Mouse (Mus musculus) embryonic facial prominence, embryonic 11.5 days (tissue): ENCODE measurements around the gene Gmeb2. TPM values are rescaled to one million over a fixed set of nuclear protein-coding genes. Genes with fewer than 3 reads are reported as not detected.

Experiments
- ATAC-seq: fragments of 200-750 bp; cut with Nextera tagmentation; replicated peaks from 2 replicates; pipeline ENCODE4 v1.8.0; 2017; ENCODE audit warnings: low read depth; ENCODE audit not compliant: insufficient number of reproducible peaks, low FRiP score, low TSS enrichment
- DNase-seq: peaks from one replicate; pipeline ENCODE4 v3.0.0-alpha.2; 2015; ENCODE audit warnings: low spot score
- H3K27ac ChIP-seq: fragments of 300-500 bp; sonication (generic); replicated peaks from 2 replicates; pipeline ENCODE4 v1.5.1; 2014; ENCODE audit warnings: mild to moderate bottlenecking, low read depth, low read length, control low read depth
- H3K27me3 ChIP-seq: fragments of 300-500 bp; sonication (generic); 2 replicates; pipeline ENCODE4 v1.6.1; 2014; ENCODE audit warnings: mild to moderate bottlenecking, low read length, moderate library complexity, mixed read lengths; ENCODE audit not compliant: control insufficient read depth, insufficient read depth
- H3K36me3 ChIP-seq: fragments of 300-500 bp; sonication (generic); replicated peaks from 2 replicates; pipeline ENCODE4 v1.6.1; 2014; ENCODE audit warnings: low read depth, mild to moderate bottlenecking, low read length, moderate library complexity, mixed read lengths; ENCODE audit not compliant: control insufficient read depth, insufficient read depth
- H3K4me1 ChIP-seq: fragments of 300-500 bp; sonication (generic); 2 replicates; pipeline ENCODE4 v1.6.1; 2014; ENCODE audit warnings: low read length, mixed read lengths; ENCODE audit not compliant: control insufficient read depth, insufficient read depth
- H3K4me2 ChIP-seq: fragments of 300-500 bp; sonication (generic); 2 replicates; pipeline ENCODE4 v1.6.1; 2014; ENCODE audit warnings: low read depth, mild to moderate bottlenecking, control low read depth, low read length, moderate library complexity
- H3K4me3 ChIP-seq: fragments of 300-500 bp; sonication (generic); 2 replicates; pipeline ENCODE4 v1.5.1; 2014; ENCODE audit warnings: low read depth, low read length, control low read depth
- H3K9ac ChIP-seq: fragments of 300-500 bp; sonication (generic); replicated peaks from 2 replicates; pipeline ENCODE4 v1.6.1; 2014; ENCODE audit warnings: mild to moderate bottlenecking, control low read depth, low read length
- H3K9me3 ChIP-seq: fragments of 300-500 bp; sonication (generic); replicated peaks from 2 replicates; pipeline ENCODE4 v1.6.1; 2016; ENCODE audit warnings: mild to moderate bottlenecking, low read length, inconsistent platforms, mixed read lengths; ENCODE audit not compliant: control insufficient read depth
- WGBS: fragments of 180-500 bp; shearing (Covaris S2); extraction: QIAGEN DNeasy Blood & Tissue Kit; methylation state at CpG from one replicate; pipeline ENCODE4 v1.1.7; 2014; 5-methylcytosine and 5-hydroxymethylcytosine counted together
- polyA plus RNA-seq: library from polyadenylated mRNA; unstranded; fragments of >200 nt; fragmentation: Nextera tagmentation; extraction: Ambion mirVana; gene quantifications from 2 replicates; pipeline ENCODE4 v1.2.1, GENCODE M21; 2014

The Gmeb2 gene
- polyA plus RNA-seq, 1 experiment from 2014 or later, result 18.3 TPM

GRCm38 (mm10) chr2:181242314-181242665 lies 45.5 kb downstream of the Gmeb2 start:
- 61% methylated on average over 3 of the region's 3 CpGs for WGBS
- ATAC-seq (no peak; the same call in 1 of the 2 replicates), DNase-seq (no peak)
- Histone ChIP-seq H3K9me3 (no peaks in the 10 kb centered on the region), H3K4me1 (no peaks in the 10 kb centered on the region), H3K4me3 (peak overlapping the region; percentile 39; the same call in 1 of the 2 replicates), H3K4me2 (peak overlapping the region; percentile 50; the same call in 1 of the 2 replicates), H3K9ac (no peak overlapping the region), H3K27ac (no peak overlapping the region), H3K27me3 (no peaks in the 10 kb centered on the region), H3K36me3 (no peaks in the 10 kb centered on the region)

DNA sequence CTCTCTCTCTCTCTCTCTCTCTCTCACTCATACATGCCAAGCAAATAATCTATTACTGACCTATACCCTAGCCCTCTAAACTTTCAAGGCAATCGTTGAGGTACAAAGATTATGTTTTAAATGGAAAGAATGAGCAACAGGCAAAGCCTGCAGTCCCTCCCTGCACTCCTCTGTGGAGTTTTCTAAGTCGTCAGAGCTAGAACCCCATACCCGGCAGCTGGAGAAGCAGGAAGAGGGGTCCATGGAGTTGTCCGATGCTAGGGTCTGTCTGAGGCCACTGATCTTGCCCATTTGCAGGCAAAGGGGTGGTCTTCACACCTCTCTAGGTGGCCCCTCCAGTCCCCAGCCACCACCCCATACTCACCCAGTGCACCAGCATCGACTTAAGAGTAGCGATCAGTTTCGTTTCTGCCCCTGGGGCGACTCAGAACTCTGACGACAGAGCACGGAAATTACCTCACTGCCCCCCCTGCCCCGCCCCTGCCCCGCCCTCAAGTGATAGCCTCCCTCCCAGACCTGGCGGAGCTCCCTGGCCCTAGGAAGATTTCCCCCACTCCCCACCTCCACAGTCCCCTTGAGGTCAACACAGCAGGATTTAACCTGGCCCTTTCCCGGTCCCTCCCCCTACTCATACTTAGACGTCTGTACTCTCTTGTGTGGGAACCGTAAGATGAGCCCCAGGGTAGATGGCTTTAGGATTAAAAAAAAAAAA lies 46.1 kb downstream of the Gmeb2 start, which contains the start of gene Helz2:
Gene Helz2 (minus strand): TSS at position 426 of the 712 bp plus-strand sequence.
- DNase-seq (peak; percentile 50), ATAC-seq (peak; percentile 65)
- Histone ChIP-seq H3K4me1 (no peaks in the 10 kb centered on the region), H3K4me2 (peak within 1 kb of the TSS; percentile 50), H3K27me3 (no peaks in the 10 kb centered on the region), H3K4me3 (peak within 1 kb of the TSS; percentile 39), H3K36me3 (no peaks in the 10 kb centered on the region), H3K9me3 (no peaks in the 10 kb centered on the region), H3K27ac (no peak within 1 kb of the TSS), H3K9ac (peak within 1 kb of the TSS; percentile 52)
- WGBS, result 11% methylated on average over 16 of the region's 16 CpGs

DNA sequence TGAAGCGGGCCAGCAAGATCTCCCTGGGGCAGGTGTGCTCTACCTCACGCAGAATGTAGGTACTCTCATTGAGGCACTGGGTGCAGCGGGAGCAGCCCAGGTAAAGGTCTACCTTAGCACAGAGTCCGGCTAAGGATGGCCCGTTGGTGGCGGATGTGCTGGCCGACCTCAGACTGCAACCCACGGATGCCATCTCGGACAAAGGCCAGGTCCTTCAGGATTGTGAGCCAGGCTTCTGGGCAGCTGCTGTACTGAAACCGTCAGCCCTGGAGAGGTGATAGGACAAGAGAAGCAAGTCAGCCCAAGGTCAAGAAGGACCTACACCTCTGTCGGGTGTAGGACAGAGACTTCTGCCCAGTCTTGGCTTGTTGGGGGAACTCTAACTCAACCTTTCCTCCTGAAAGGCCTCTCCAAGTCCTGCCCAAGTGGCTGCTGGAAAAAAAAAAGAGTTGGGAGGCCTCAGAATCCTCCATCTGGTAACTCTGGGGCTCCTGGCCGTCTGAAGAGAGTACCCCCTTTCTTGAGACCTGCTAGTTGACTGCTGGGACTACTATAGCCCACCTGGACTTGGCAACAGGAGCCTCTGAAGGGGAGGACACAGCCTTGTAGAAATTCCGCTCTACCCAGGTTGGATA lies 46.9 kb downstream of the Gmeb2 start:
- Histone ChIP-seq H3K4me2 (no peak overlapping the region), H3K9me3 (no peaks in the 10 kb centered on the region), H3K36me3 (no peaks in the 10 kb centered on the region), H3K4me3 (no peak overlapping the region), H3K27ac (no peak overlapping the region), H3K4me1 (no peaks in the 10 kb centered on the region), H3K9ac (peak overlapping the region; percentile 52; the same call in 1 of the 2 replicates), H3K27me3 (no peaks in the 10 kb centered on the region)
- WGBS, result 90% methylated on average over 13 of the region's 13 CpGs
- ATAC-seq (no peak), DNase-seq (no peak)

- H3K27me3 ChIP-seq, result no peaks in the 10 kb centered on the region
- no peaks in the 10 kb centered on the region for H3K36me3 ChIP-seq
- H3K9ac ChIP-seq, result no peak overlapping the region
- H3K4me1 ChIP-seq, result no peaks in the 10 kb centered on the region
- DNase-seq (no peak), ATAC-seq (no peak)
- no peak overlapping the region for H3K4me2 ChIP-seq
- no peak overlapping the region for H3K27ac ChIP-seq
- no peaks in the 10 kb centered on the region for H3K9me3 ChIP-seq
- WGBS, result 92% methylated on average over 9 of the region's 9 CpGs
- H3K4me3 ChIP-seq, result no peak overlapping the region
Observed at GRCm38 (mm10) chr2:181239261-181239660, 48.6 kb downstream of the Gmeb2 start.

DNA sequence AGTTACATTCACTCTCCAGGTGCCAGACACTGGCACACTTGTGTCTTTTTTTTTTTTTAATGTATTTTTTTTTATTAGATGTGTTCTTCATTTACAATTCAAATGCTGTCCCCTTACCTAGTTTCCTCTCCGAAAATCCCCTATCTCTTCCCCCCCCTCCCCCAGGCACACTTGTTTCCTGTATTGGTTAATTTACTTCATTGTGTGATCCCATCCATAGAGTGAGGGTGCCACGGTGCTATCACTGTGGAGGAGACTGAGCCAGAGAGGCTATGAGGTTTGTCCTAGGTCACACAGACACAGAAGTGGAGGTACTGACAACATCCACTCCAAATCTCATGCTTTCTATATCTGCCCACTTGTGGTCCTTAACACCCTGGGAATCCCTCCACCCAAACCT lies 49.0 kb downstream of the Gmeb2 start:
- no peaks in the 10 kb centered on the region for H3K9me3 ChIP-seq
- 75% methylated on average over 2 of the region's 2 CpGs for WGBS
- no peak overlapping the region for H3K4me2 ChIP-seq
- H3K27ac ChIP-seq, result no peak overlapping the region
- no peaks in the 10 kb centered on the region for H3K36me3 ChIP-seq
- no peaks in the 10 kb centered on the region for H3K27me3 ChIP-seq
- H3K9ac ChIP-seq, result no peak overlapping the region
- ATAC-seq, result no peak
- DNase-seq, result no peak
- H3K4me1 ChIP-seq, result no peaks in the 10 kb centered on the region
- H3K4me3 ChIP-seq, result no peak overlapping the region

GRCm38 (mm10) chr2:181238091-181238610 lies 49.7 kb downstream of the Gmeb2 start:
- DNase-seq (no peak), ATAC-seq (no peak)
- Histone ChIP-seq H3K9ac (no peak overlapping the region), H3K4me2 (no peak overlapping the region), H3K27me3 (no peaks in the 10 kb centered on the region), H3K4me3 (no peak overlapping the region), H3K27ac (no peak overlapping the region), H3K9me3 (no peaks in the 10 kb centered on the region), H3K36me3 (no peaks in the 10 kb centered on the region), H3K4me1 (no peaks in the 10 kb centered on the region)
- WGBS, result 80% methylated on average over 10 of the region's 10 CpGs

GRCm38 (mm10) chr2:181237251-181238014 lies 50.4 kb downstream of the Gmeb2 start:
- Histone ChIP-seq H3K27me3 (no peaks in the 10 kb centered on the region), H3K36me3 (no peaks in the 10 kb centered on the region), H3K27ac (no peak overlapping the region), H3K9ac (no peak overlapping the region), H3K9me3 (no peaks in the 10 kb centered on the region), H3K4me3 (no peak overlapping the region), H3K4me2 (no peak overlapping the region), H3K4me1 (no peaks in the 10 kb centered on the region)
- DNase-seq (no peak), ATAC-seq (no peak)
- 88% methylated on average over 17 of the region's 17 CpGs for WGBS
